18 mouse cellular contexts compared by ENCODE assay signal in genomic region chr19:40363447-40363846, GRCm38 (mm10).
DNase-seq lines count a peak whose midpoint lies in the region; ATAC-seq and TF ChIP-seq lines count a peak whose summit lies in the region.
"Had no signal": no experiment of that assay in that cellular context is flagged by ENCODE, and none has a peak within 500 bp of the region (broad histone marks: within the 10 kb centered on the region; RNA-seq: fewer than 3 reads in every experiment).

No protein-coding gene starts in this region.

- peak overlapping the region; percentile 12; the same call in 1 of the 2 replicates for H3K27ac ChIP-seq in layer of hippocampus, adult 2 months
- H3K27ac ChIP-seq: embryonic facial prominence, embryonic 12.5 days; heart, embryonic 10.5 days; hindbrain, embryonic 12.5 days; liver, embryonic 13.5 days; neural tube, embryonic 12.5 days had no signal

- ATAC-seq in CD4-positive, CD25-positive, alpha-beta regulatory T cell, adult 4 months, result no peak
- ATAC-seq in frontal cortex, adult (ENCODE audit: low TSS enrichment), result no peak
- ATAC-seq: midbrain, embryonic 16.5 days had no signal

- TF ChIP-seq CTCF in layer of hippocampus, adult 2 months (conservative IDR thresholded peaks at IDR 0.05), result peak; percentile 67

- DNase-seq in CD4-positive, CD25-positive, alpha-beta regulatory T cell, adult 2 months (ENCODE audit: low read depth, low spot score), result peak; percentile 28
- DNase-seq in layer of hippocampus, adult 2 months (ENCODE audit: low spot score in 2 of 2), result no peak
- DNase-seq in layer of hippocampus, adult 18-20 months (ENCODE audit: low spot score in 2 of 2), result no peak
- peak; percentile 19 for DNase-seq in A20 (ENCODE audit: low read depth, low spot score)
- DNase-seq in R1 (ENCODE audit: low read depth, low spot score), result peak; percentile 66
- no peak for DNase-seq in adipocyte (ENCODE audit: low spot score)
- DNase-seq: adrenal gland, postnatal 10 days; cerebellum, postnatal 36 days; gastrocnemius, postnatal 10 days; liver, embryonic 13.5 days; thymus, postnatal 4 days had no signal

- no peak overlapping the region for H3K4me3 ChIP-seq in layer of hippocampus, adult 2 months
- H3K4me3 ChIP-seq: embryonic facial prominence, embryonic 12.5 days; heart, embryonic 10.5 days; hindbrain, embryonic 12.5 days; liver, embryonic 13.5 days; neural tube, embryonic 12.5 days had no signal

Comparison
In these comparisons a context has a peak if more than half of its experiments do, and no peak if none do; other contexts are left out.
1. DNase-seq: peak in CD4-positive, CD25-positive, alpha-beta regulatory T cell, adult 2 months (single experiment), A20 (single experiment) and R1 (single experiment); none in layer of hippocampus, adult 2 months (0 of 2), layer of hippocampus, adult 18-20 months (0 of 2) and adipocyte (single experiment).